Comparison of ENCODE assay signal across 12 mouse cellular contexts in genomic region chr10:5288262-5288661, GRCm38 (mm10).
DNase-seq lines count a peak whose midpoint lies in the region; ATAC-seq lines count a peak whose summit lies in the region.
"Had no signal": no experiment of that assay in that cellular context is flagged by ENCODE, and none has a peak within 500 bp of the region (broad histone marks: within the 10 kb centered on the region; RNA-seq: fewer than 3 reads in every experiment).

No protein-coding gene starts in this region.

- H3K79me2 ChIP-seq in macrophage (ENCODE audit: inconsistent target): no peaks in the 10 kb centered on the region

- WGBS in hindbrain, embryonic 16.5 days: 65% methylated on average over 6 of the region's 6 CpGs
- WGBS in hindbrain, embryonic 12.5 days: 74% methylated on average over 6 of the region's 6 CpGs
- 10% methylated on average over 6 of the region's 6 CpGs for WGBS in macrophage (ENCODE audit: missing documents)

- no peak overlapping the region for H3K9ac ChIP-seq in hindbrain, embryonic 16.5 days (ENCODE audit: low read depth, low read length)
- no peak overlapping the region for H3K9ac ChIP-seq in hindbrain, embryonic 12.5 days
- H3K9ac ChIP-seq: midbrain, embryonic 12.5 days had no signal

- H3K27ac ChIP-seq in hindbrain, embryonic 16.5 days (ENCODE audit: low read depth, low read length): no peak overlapping the region
- no peak overlapping the region for H3K27ac ChIP-seq in hindbrain, embryonic 12.5 days
- peak overlapping the region; percentile 32 for H3K27ac ChIP-seq in macrophage
- H3K27ac ChIP-seq: midbrain, embryonic 12.5 days had no signal

- ATAC-seq in hindbrain, embryonic 16.5 days: no peak
- no peak for ATAC-seq in hindbrain, embryonic 12.5 days (ENCODE audit: low FRiP score)

- DNase-seq in brain, adult 2 months (ENCODE audit: low read depth, low spot score): peak; percentile 32
- peak; percentile 40 to 41 for DNase-seq in heart, postnatal 10 days
- DNase-seq in thymus, postnatal 14 days: no peak
- DNase-seq in right cerebral cortex, postnatal 14 days: no peak
- no peak for DNase-seq in left cerebral cortex, adult 8-10 months (ENCODE audit: low spot score in 2 of 2)
- DNase-seq: adrenal gland, postnatal 10 days; gastrocnemius, postnatal 25 days had no signal

- H3K4me1 ChIP-seq in hindbrain, embryonic 16.5 days (ENCODE audit: control insufficient read depth, insufficient read depth, low read depth, low read length): 0 out of 2 replicates have a peak, but pooled peaks cover 2% of the 10 kb centered on the region
- 0 out of 2 replicates have a peak, but pooled peaks cover 5% of the 10 kb centered on the region for H3K4me1 ChIP-seq in hindbrain, embryonic 12.5 days
- H3K4me1 ChIP-seq: midbrain, embryonic 12.5 days had no signal

- peak overlapping the region; percentile 4; the same call in 1 of the 2 replicates for H3K4me2 ChIP-seq in hindbrain, embryonic 16.5 days (ENCODE audit: low read length)
- no peak overlapping the region for H3K4me2 ChIP-seq in hindbrain, embryonic 12.5 days (replicated peaks)
- H3K4me2 ChIP-seq: midbrain, embryonic 12.5 days had no signal

- no peaks in the 10 kb centered on the region for H3K9me3 ChIP-seq in hindbrain, embryonic 16.5 days (ENCODE audit: control insufficient read depth, low read length)
- no peaks in the 10 kb centered on the region for H3K9me3 ChIP-seq in hindbrain, embryonic 12.5 days (replicated peaks)
- H3K9me3 ChIP-seq: midbrain, embryonic 12.5 days had no signal

- H3K36me3 ChIP-seq in hindbrain, embryonic 16.5 days (ENCODE audit: control insufficient read depth, insufficient read depth, low read length): peaks cover 12% of the 10 kb centered on the region
- no peaks in the 10 kb centered on the region for H3K36me3 ChIP-seq in hindbrain, embryonic 12.5 days
- no peaks in the 10 kb centered on the region for H3K36me3 ChIP-seq in macrophage (ENCODE audit: inconsistent target)
- H3K36me3 ChIP-seq: midbrain, embryonic 12.5 days had no signal

- intact Hi-C loops in heart, postnatal 10 days (cut with DNase I): no loop called here

- no peaks in the 10 kb centered on the region for H3K27me3 ChIP-seq in hindbrain, embryonic 16.5 days (replicated peaks; ENCODE audit: control insufficient read depth, insufficient read depth, low read length)
- no peaks in the 10 kb centered on the region for H3K27me3 ChIP-seq in hindbrain, embryonic 12.5 days
- H3K27me3 ChIP-seq: midbrain, embryonic 12.5 days had no signal

- H3K4me3 ChIP-seq in hindbrain, embryonic 16.5 days (ENCODE audit: low read length): no peak overlapping the region
- H3K4me3 ChIP-seq in hindbrain, embryonic 12.5 days: no peak overlapping the region
- H3K4me3 ChIP-seq in macrophage (ENCODE audit: inconsistent target): no peak overlapping the region
- H3K4me3 ChIP-seq: left cerebral cortex, adult 2 months; midbrain, embryonic 12.5 days had no signal

Comparison
In these comparisons a context has a peak if more than half of its experiments do, and no peak if none do; other contexts are left out.
1. DNase-seq: peak in brain, adult 2 months (single experiment) and heart, postnatal 10 days (2 of 2); none in thymus, postnatal 14 days (single experiment), right cerebral cortex, postnatal 14 days (single experiment) and left cerebral cortex, adult 8-10 months (0 of 2).